Mouse (Mus musculus) A20 (cell line): Measurements from ENCODE around the gene Brd3.
A peak's percentile ranks its signal among the peaks of the same experiment; 100 is the strongest.

ENCODE experiments used
- DNase-seq: peaks from one replicate; pipeline ENCODE4 v3.0.0-alpha.2; 2011; ENCODE audit warnings: low read depth, low spot score

Gene Brd3

GRCm38 (mm10) chr2:27426855-27427457, 80.5 kb downstream of the Brd3 start, which contains the start of gene Vav2:
Gene Vav2, minus strand, starts transcription at chr2:27427033.
- DNase-seq, result peak; percentile 97

- DNase-seq, result no peak
Measured at GRCm38 (mm10) chr2:27426406-27426854, 81.0 kb downstream of the Brd3 start.

GRCm38 (mm10) chr2:27425751-27426405, 81.6 kb downstream of the Brd3 start:
- DNase-seq, result peak; percentile 66

- DNase-seq, result no peak
Measured at GRCm38 (mm10) chr2:27425161-27425611, 82.3 kb downstream of the Brd3 start.

- no peak for DNase-seq
Measured at GRCm38 (mm10) chr2:27423596-27423995, 83.9 kb downstream of the Brd3 start.

GRCm38 (mm10) chr2:27421293-27422068, 86.0 kb downstream of the Brd3 start:
- DNase-seq, result no peak

- DNase-seq, result no peak
Measured at GRCm38 (mm10) chr2:27418577-27419070, 88.8 kb downstream of the Brd3 start.

- no peak for DNase-seq
Measured at GRCm38 (mm10) chr2:27417648-27418153, 89.8 kb downstream of the Brd3 start.

- DNase-seq, result no peak
Measured at GRCm38 (mm10) chr2:27416425-27416824, 91.0 kb downstream of the Brd3 start.

GRCm38 (mm10) chr2:27415060-27415783, 92.2 kb downstream of the Brd3 start:
- DNase-seq, result peak; percentile 50

GRCm38 (mm10) chr2:27413936-27414657, 93.4 kb downstream of the Brd3 start:
- peak; percentile 46 for DNase-seq

- no peak for DNase-seq
Measured at GRCm38 (mm10) chr2:27413582-27413935, 93.9 kb downstream of the Brd3 start.

GRCm38 (mm10) chr2:27412245-27412800, 95.1 kb downstream of the Brd3 start:
- DNase-seq, result no peak

- DNase-seq, result peak; percentile 90
Measured at GRCm38 (mm10) chr2:27411688-27412174, 95.7 kb downstream of the Brd3 start.

- DNase-seq, result no peak
Measured at GRCm38 (mm10) chr2:27410518-27411140, 96.8 kb downstream of the Brd3 start.

GRCm38 (mm10) chr2:27408194-27408593, 99.3 kb downstream of the Brd3 start:
- no peak for DNase-seq

- DNase-seq, result peak; percentile 80
Measured at GRCm38 (mm10) chr2:27406928-27407327, 100.5 kb downstream of the Brd3 start.

GRCm38 (mm10) chr2:27405094-27405884, 102.2 kb downstream of the Brd3 start:
- DNase-seq, result peak; percentile 83
